In the genomic region with DNA sequence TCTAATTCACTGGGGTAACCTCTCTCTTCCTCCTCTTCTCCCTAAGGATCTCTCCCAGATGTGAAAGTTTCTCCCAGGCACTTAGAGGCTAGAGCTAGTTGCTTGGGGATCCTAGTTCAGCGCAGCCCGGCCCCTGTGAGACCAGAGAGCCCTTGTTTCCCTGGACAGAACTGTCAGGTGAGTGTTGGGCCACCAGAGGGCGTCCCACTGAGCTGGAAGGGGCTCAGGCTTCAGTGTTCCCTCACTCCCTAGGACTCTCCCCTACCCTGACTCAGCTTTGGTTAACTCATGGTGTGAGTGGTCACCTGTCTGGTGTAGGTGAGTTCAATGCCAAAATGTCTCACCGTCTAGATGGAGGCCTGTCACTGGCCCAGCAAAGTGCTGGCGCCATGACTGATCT, we compare ENCODE assay signal across 7 mouse cellular contexts. TPM values are rescaled to one million over a fixed set of nuclear protein-coding genes. Genes with fewer than 3 reads are reported as not detected.
DNase-seq lines count a peak whose midpoint lies in the region; TF ChIP-seq lines count a peak whose summit lies in the region.

Gene Gigyf1 (plus strand): TSS at position 113 of the 400 bp plus-strand sequence.

- no peak within 1 kb of the TSS for H3K4me3 ChIP-seq in bone marrow, adult 2 months (replicated peaks; ENCODE audit: control insufficient read depth, low read depth, low read length)

- DNase-seq in thymus, postnatal 0 days (ENCODE audit: low spot score): no peak
- DNase-seq in thymus, adult 18-20 months: no peak
- DNase-seq in gastrocnemius, postnatal 25 days: no peak
- no peak for DNase-seq in layer of hippocampus, postnatal 14 days (ENCODE audit: low spot score in 2 of 2)
- peak; percentile 34 for DNase-seq in mesoderm, embryonic 11.5 days (ENCODE audit: low read depth, low spot score)
- no peak for DNase-seq in right cerebral cortex, adult 18-20 months

- WGBS in bone marrow, adult 2 months: 81% methylated on average over 5 of the region's 5 CpGs

- TF ChIP-seq POLR2A in bone marrow, adult 2 months (IDR thresholded peaks at IDR 0.05; ENCODE audit: borderline replicate concordance, control insufficient read depth, low read depth, low read length): no peak

- H3K4me1 ChIP-seq in bone marrow, adult 2 months (ENCODE audit: control insufficient read depth, insufficient read depth, low read length): no peaks in the 10 kb centered on the region

- H3K27ac ChIP-seq in bone marrow, adult 2 months (ENCODE audit: control insufficient read depth, insufficient read depth, low read depth, low read length, poor library complexity): no peak within 1 kb of the TSS

- TF ChIP-seq CTCF in bone marrow, adult 2 months (IDR thresholded peaks at IDR 0.05; ENCODE audit: control insufficient read depth, insufficient read depth, low read length): peak; percentile 65

RNA-seq across cellular contexts. Expression of gene Gigyf1, which starts in this region (rescaled TPM):
- polyA plus RNA-seq in thymus, postnatal 0 days (2015; fragmentation: Nextera tagmentation; extraction: Ambion mirVana): 10.5 and 15.9 TPM in 2 replicates
- 57.6 and 80.1 TPM in 2 replicates for polyA plus RNA-seq in bone marrow, adult 2 months (2011; ENCODE audit: insufficient read depth, insufficient read length, low replicate concordance, missing spikeins)
- total RNA-seq in gastrocnemius, postnatal 25 days (2021): 10 to 100 TPM; 15.2 to 17.5 TPM
- total RNA-seq in layer of hippocampus, postnatal 14 days (2021): 10 to 100 TPM; 40.5 to 48.8 TPM
